Mouse (Mus musculus) cerebellum, postnatal 36 days (tissue): ENCODE results near the gene Cyp2j7.
"Not testable (repeated sequence)": the region's sequence is repeated elsewhere in the genome, so short reads cannot be mapped to it uniquely, and the experiment has no call there.

Experiments
- DNase-seq, 2 experiments: peaks; one replicate each; pipeline ENCODE4 v3.0.0; 2021 to 2022; ENCODE audit warnings: mixed read lengths in 2 of 2

Gene Cyp2j7

DNA sequence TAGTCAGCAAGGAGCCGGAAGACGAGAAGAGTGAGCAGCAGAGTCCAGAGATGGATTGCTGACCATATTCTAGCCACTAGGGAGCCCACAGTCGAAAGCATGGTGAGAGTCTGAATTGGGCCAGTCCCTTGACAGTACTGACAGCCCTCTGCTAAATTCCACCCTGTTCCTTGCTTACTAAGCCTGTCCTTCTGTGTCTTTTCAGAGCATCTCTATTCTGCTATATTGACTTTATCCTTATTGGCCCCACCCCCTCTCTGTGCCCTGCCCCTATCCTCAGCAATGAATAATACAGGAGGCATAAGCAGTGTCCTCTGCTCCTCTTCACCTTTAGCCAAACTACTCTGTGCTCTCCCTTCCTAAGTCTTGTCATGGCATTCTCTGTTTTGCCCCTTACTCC lies at the start of gene Cyp2j7:
Cyp2j7 (minus strand) TSS at position 101 of the 400 bp plus-strand sequence.
- no peak for DNase-seq

DNA sequence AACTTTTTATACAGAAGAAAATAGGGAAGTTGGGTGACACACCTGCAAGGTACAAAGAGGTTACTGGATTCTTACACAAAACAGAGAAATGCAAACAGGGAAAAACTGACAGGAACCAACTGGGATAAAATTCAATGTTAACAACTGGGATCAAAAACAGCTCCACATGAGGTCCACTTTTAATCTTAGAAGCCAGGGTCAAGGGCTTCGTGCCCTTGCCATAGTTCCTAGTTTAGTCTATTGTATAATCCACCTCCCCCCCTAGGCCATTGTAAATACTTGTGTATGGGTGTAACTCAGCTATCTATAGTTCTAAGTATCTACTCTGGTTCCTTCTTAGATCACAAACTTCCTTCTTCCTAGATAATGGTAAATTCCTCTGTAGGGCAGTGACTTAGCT lies 40.4 kb upstream of the Cyp2j7 start:
- not testable (repeated sequence) for DNase-seq

DNA sequence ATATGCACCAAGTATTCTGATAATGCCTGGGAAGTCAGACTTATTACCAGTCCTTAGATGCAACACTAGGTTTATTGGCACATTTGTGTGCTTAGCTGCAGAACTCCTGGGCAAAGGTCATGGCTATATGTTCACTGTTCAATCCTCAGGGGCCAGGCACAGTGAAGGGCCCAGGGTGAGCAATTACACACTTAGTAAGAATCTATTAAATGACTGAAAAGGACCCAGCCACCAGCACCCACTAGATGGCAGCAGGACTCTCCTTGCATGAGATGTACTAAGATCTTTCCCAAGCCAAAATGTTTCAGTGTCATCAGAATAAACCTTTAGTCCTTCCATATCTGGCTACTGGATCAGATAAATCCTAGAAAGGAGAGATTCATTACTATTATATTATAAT lies 37.4 kb upstream of the Cyp2j7 start:
- peak; percentile 30 to 31 for DNase-seq

DNA sequence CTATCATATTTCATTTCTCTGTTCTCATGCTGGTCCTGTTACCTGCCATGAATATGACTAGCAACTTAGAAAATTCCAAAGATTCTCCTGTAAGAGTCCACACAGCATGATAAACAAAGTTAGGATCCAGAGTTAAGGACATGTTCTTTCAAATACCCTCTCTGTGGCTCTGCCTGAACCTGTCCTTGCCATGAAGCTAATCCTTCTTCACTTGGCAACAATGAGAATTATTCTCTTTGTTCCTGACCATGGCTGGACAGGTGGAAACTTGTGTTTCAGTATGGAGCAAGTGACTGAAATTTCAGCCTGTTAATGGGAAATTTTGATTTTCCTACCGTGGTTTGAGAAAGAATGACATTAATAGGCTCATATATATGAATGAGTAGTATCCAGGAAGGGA lies 39.8 kb downstream of the Cyp2j7 start:
- no peak for DNase-seq

DNA sequence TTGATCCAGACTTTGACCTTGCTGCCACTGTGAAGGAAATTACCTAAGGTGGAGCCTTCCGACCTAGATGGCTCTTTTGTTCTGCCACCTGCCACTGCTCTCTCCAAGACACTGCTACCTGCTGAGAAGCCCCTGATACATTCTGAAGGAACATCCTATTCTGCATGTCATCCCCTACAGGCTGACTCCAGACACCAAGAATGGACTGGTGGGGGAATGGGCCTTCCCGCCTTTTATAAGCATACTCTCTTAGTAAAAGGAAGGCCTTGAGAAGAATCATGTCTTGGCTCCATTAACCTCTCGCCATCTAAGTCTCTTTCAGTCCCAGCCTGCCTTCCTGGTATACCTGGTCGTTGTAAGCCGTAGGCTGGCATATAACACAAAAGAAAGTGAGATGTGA lies 47.1 kb downstream of the Cyp2j7 start:
- DNase-seq, result not testable (repeated sequence)

DNA sequence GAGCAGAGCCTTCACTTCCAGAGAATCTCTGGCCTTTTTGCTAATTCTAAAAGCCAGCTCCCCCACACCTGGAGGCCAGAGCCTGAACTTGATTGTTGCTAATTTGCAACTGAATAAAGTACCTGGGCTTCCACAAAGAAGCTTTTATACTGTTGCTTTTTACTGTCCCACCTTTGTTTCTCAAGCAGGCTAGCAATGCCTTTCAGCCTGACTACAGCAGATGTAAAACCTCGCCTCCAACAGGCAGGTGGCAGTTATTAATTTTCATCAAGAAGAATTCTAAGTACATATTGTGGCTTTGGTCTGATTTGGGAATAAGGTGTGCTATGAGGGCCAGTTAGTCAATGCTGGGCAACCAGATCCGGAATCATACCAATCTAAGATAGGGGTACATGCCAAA lies 47.8 kb downstream of the Cyp2j7 start:
- DNase-seq, result not testable (repeated sequence)

DNA sequence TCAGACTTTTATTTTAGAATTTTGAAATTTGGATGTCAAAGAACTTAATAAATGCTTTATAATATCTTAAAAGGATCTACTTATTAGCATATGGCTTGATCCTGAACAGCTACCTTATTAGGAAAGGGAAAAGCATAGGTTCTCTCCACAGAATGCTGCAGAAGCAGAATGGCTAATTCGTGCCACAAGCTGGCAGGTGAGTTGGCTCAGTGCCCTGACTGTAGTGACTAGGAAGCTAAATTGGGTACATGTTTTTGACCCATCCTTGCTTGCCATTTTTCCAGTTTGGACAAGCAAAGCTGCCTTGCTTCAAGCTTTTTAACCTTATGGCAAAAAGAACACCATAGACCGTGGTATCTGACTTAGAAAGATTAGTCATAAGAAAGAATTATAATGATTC lies 48.3 kb downstream of the Cyp2j7 start:
- DNase-seq, result peak in 1 of 2 experiments; percentile 3

DNA sequence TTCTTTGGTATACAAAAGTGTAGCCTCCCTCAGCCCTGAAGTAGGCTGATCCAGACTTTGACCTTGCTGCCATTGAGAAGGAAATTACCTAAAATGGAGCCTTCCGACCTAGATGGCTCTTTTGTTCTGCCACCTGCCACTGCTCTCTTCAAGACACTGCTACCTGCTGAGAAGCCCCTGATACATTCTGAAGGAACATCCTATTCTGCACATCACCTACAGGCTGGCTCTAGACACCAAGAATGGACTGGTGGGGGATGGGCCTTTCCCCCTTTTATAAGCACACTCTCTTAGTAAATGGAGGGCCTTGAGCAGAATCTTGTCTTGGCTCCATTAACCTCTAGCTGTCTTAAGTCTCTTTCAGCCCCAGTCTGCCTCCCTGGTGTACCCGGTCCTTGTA lies 51.7 kb downstream of the Cyp2j7 start:
- not testable (repeated sequence) for DNase-seq

DNA sequence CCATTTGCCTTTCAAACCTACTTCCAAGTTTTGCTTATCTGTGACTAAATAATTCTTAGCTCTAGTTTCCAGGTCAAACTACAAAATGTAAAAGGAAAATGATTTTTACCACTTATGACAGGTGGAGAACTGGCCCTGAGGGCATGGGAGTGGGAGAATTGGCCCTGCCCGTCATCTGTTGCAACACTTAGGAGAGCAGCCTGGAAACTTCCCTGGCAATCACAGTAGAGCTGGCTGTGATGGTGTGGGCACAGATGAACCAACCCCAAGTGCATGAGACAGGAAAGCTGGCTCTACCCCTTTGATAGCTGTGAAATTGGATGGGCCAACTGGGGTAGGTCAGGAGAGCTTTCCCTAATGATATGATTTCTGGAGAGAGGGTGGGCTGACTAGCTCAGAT lies 73.6 kb downstream of the Cyp2j7 start:
- no peak for DNase-seq

DNA sequence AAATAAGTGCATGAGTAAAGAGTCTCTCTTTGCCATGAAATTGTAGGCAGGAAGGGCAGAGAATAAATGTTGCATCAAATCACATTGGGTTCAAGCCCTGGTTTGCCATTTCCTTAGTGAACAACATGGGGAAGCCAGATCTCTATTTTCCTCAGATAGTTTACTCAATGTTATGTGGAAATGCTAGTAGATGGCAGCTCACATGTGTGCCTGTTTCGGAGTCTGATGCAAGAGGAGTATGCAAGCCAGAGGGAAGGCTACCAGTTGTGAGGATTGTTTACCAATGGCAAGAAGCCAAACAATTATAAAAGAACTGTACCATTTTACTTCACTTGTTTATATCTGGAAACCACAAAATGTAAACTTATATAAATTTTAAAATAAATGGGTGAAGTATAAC lies 74.9 kb downstream of the Cyp2j7 start:
- DNase-seq, result no peak
